Mouse (Mus musculus): ENCODE results near the gene Tacc3. TPM values are rescaled to one million over a fixed set of nuclear protein-coding genes. Genes with fewer than 3 reads are reported as not detected.

Tacc3 gene
- polyA plus RNA-seq (2014; fragmentation: Nextera tagmentation; extraction: Ambion mirVana) = 127 and 153 TPM in 2 replicates

DNA sequence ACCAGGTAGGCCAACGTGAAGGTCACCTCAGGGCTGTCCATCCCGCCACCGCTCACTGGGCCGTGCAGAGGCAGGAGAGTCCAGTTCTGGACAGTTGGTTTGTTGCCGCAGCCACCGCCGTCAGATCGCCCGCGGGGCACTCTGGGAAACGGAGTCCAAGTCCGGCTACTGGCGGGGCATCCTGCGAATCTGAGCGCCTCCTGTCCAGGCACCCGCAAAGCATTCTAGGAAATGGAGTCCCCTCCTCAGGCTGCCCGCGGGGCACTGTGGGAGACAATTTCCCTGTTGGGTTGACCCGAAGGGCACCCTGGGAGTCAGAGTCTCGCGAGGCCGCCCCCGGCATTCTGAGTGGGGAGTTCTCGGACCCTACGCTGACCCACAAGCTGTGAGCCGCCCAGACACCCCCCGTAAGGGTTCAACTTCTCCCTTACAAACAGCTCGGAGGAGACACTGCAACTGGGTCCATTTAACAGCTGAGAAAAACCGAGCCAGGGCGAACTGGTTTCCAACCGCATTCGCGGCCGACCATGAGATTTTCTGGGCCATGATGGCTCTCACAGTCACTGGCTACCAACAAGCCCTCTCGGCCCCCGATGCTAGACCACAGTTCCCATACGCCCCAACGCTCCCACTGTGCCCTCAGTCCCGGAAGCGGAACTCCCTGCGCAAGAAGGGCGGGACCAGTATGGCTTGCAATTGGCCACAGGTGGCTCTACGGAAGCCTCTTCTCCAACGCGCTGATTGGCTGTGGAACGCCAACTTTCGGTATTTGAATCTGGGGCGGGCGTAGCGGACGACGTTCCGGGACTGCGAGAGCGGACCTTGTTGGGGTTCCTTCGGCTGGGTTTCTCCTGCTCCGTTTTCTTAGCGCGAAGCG, at the start of gene Tacc3, which contains the start of gene Tmem129:
Gene Tacc3, plus strand, starts transcription at position 342 of the 877 bp plus-strand sequence.
Gene Tmem129, minus strand, starts transcription at position 630 of the 877 bp plus-strand sequence.
- Histone ChIP-seq H3K4me1 (ENCODE audit: control insufficient read depth, insufficient read depth, low read length) (peaks cover 14% of the 10 kb centered on the region), H3K36me3 (ENCODE audit: control insufficient read depth, insufficient read depth, low read length) (peaks cover 50% of the 10 kb centered on the region), H3K27me3 (replicated peaks; ENCODE audit: control insufficient read depth, insufficient read depth, low read length) (no peaks in the 10 kb centered on the region), H3K4me2 (ENCODE audit: low read depth, low read length) (peak within 1 kb of the TSS; percentile 87), H3K9me3 (ENCODE audit: control insufficient read depth, low read length) (no peaks in the 10 kb centered on the region), H3K4me3 (ENCODE audit: low read depth, low read length) (peak within 1 kb of the TSS; percentile 77), H3K27ac (replicated peaks; ENCODE audit: low read depth, low read length) (peak within 1 kb of the TSS; percentile 97), H3K9ac (ENCODE audit: low read depth, low read length) (peak within 1 kb of the TSS; percentile 79)
- ATAC-seq (ENCODE audit: low read depth) (peak; percentile 98), DNase-seq (ENCODE audit: low spot score) (peak; percentile 100)
- WGBS = under 1% methylated on average over 53 of the region's 60 CpGs

DNA sequence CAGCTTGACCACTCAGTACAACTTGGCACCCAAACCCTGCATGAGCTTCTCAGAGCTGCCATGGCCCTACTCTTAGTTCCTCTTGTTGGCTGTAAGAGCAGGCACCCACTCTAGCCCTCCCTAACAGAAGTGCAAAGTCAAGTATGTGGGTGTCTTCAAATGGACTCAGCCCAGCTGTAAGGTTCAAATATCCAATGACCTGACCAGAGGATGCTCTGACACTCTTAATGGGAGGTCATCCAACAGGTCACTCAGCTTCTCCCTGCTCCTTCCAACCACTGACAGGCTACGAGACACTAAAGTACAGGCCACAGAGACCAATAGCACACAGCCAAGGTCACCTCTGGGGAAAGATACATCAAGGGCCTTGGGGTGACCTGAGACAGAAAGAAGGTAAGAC, 48.7 kb upstream of the Tacc3 start:
- Histone ChIP-seq H3K9me3 (ENCODE audit: control insufficient read depth, low read length) (no peaks in the 10 kb centered on the region), H3K9ac (ENCODE audit: low read depth, low read length) (no peak overlapping the region), H3K4me3 (ENCODE audit: low read depth, low read length) (no peak overlapping the region), H3K4me2 (ENCODE audit: low read depth, low read length) (no peak overlapping the region), H3K27me3 (replicated peaks; ENCODE audit: control insufficient read depth, insufficient read depth, low read length) (no peaks in the 10 kb centered on the region), H3K36me3 (ENCODE audit: control insufficient read depth, insufficient read depth, low read length) (peaks cover 82% of the 10 kb centered on the region), H3K27ac (replicated peaks; ENCODE audit: low read depth, low read length) (no peak overlapping the region), H3K4me1 (ENCODE audit: control insufficient read depth, insufficient read depth, low read length) (no peaks in the 10 kb centered on the region)
- DNase-seq (ENCODE audit: low spot score) (no peak), ATAC-seq (ENCODE audit: low read depth) (no peak)
- 82% methylated on average over 1 of the region's 1 CpGs for WGBS

DNA sequence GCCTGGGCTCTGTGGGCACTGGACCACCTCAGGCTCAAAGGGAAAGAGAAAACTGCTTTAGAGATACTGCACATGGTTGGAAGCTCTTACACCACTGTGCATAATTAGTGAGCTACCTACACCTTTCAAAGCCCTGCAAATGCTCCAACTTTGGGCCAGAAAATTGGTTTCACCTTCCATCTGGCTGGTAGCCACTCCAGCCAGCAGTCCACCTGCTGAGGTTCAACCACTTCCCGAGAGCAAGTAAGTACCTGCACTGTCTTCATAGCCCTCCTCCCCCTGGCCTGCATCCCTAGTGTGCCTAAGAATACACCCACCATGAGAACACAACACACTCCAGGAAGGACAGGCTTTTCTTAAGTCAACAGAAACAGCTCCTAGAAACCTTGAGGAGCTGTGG, 46.1 kb upstream of the Tacc3 start:
- WGBS = 93% methylated on average over 1 of the region's 1 CpGs
- no peak overlapping the region for H3K9ac ChIP-seq (ENCODE audit: low read depth, low read length)
- H3K4me3 ChIP-seq (ENCODE audit: low read depth, low read length) = no peak overlapping the region
- H3K36me3 ChIP-seq (ENCODE audit: control insufficient read depth, insufficient read depth, low read length) = peaks cover 71% of the 10 kb centered on the region
- no peaks in the 10 kb centered on the region for H3K9me3 ChIP-seq (ENCODE audit: control insufficient read depth, low read length)
- no peak for DNase-seq (ENCODE audit: low spot score)
- no peaks in the 10 kb centered on the region for H3K27me3 ChIP-seq (replicated peaks; ENCODE audit: control insufficient read depth, insufficient read depth, low read length)
- H3K4me1 ChIP-seq (ENCODE audit: control insufficient read depth, insufficient read depth, low read length) = no peaks in the 10 kb centered on the region
- H3K4me2 ChIP-seq (ENCODE audit: low read depth, low read length) = no peak overlapping the region
- no peak overlapping the region for H3K27ac ChIP-seq (replicated peaks; ENCODE audit: low read depth, low read length)
- ATAC-seq (ENCODE audit: low read depth) = no peak

DNA sequence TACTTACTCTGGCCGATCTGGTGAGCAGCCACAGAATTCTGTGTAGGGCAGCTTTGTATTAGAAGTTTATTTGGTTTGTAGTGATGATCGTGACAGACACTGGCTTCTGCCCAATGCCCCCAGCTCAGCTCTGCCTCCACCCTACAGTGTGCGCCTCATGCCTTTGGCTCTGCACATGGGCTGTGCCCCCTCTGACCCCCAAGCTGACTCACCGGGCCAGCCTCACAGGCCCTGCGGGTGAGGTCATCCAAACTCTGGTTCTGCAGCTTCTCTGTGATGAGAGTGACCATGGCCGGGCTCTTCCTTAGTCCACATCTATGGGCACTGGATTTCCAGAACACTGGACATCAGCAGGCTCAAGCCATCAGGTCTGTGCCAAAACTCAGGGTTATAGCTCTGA, 43.5 kb upstream of the Tacc3 start:
- H3K9me3 ChIP-seq (ENCODE audit: control insufficient read depth, low read length) = no peaks in the 10 kb centered on the region
- peaks cover 47% of the 10 kb centered on the region for H3K36me3 ChIP-seq (ENCODE audit: control insufficient read depth, insufficient read depth, low read length)
- no peak overlapping the region for H3K9ac ChIP-seq (ENCODE audit: low read depth, low read length)
- no peaks in the 10 kb centered on the region for H3K27me3 ChIP-seq (replicated peaks; ENCODE audit: control insufficient read depth, insufficient read depth, low read length)
- H3K27ac ChIP-seq (replicated peaks; ENCODE audit: low read depth, low read length) = no peak overlapping the region
- no peak overlapping the region for H3K4me2 ChIP-seq (ENCODE audit: low read depth, low read length)
- ATAC-seq (ENCODE audit: low read depth) (no peak), DNase-seq (ENCODE audit: low spot score) (no peak)
- no peaks in the 10 kb centered on the region for H3K4me1 ChIP-seq (ENCODE audit: control insufficient read depth, insufficient read depth, low read length)
- no peak overlapping the region for H3K4me3 ChIP-seq (ENCODE audit: low read depth, low read length)
- 87% methylated on average over 6 of the region's 6 CpGs for WGBS

DNA sequence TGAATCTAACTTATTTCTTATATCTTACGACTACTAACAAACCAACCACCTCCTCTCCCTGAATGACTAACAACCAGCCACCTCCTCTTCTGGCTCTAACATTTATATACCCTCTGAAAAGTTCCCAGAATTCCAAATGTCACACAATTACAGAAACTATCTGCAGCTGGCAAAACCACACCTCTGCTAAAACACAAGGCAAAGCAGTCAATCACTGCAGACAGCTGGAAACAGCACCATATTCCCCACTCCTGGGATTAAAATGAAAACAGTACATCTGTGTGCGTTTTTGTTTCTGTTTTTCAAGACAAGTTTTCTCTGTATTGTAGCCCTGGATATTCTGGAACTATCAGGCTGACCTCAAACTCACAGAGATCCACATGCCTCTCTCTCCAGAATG, 35.3 kb upstream of the Tacc3 start:
- H3K4me2 ChIP-seq (ENCODE audit: low read depth, low read length) = no peak overlapping the region
- 0 out of 2 replicates have a peak, but pooled peaks cover 4% of the 10 kb centered on the region for H3K36me3 ChIP-seq (ENCODE audit: control insufficient read depth, insufficient read depth, low read length)
- 77% methylated on average over 2 of the region's 2 CpGs for WGBS

DNA sequence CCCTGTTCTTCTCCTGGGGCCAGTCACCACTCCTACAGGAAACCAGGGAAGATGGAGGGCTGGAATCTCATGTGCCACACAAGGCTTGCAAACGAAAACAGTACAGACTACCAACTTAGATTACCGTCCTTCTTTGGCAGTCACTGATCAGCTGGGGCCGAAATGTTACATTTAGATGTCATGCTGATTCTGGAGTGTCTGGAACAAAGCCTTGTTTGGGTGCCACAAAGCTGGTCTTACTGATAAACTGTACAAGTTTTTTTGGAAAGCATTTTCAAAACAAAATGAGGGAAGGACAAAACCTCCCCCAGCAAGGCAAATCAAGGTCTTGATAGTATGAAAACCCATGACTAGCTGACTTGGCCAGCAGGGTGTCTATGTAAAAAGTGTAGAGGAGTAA, 34.2 kb upstream of the Tacc3 start:
- no peak for ATAC-seq (ENCODE audit: low read depth)
- H3K4me3 ChIP-seq (ENCODE audit: low read depth, low read length) = no peak overlapping the region
- 69% methylated on average over 3 of the region's 3 CpGs for WGBS

More for the DNA sequence above, 35.3 kb upstream of the Tacc3 start:
- Histone ChIP-seq H3K4me3 (ENCODE audit: low read depth, low read length) (no peak overlapping the region), H3K9ac (ENCODE audit: low read depth, low read length) (no peak overlapping the region), H3K4me1 (ENCODE audit: control insufficient read depth, insufficient read depth, low read length) (peaks cover under 1% of the 10 kb centered on the region; the same call in 1 of the 2 replicates), H3K9me3 (ENCODE audit: control insufficient read depth, low read length) (no peaks in the 10 kb centered on the region), H3K27ac (replicated peaks; ENCODE audit: low read depth, low read length) (no peak overlapping the region), H3K27me3 (replicated peaks; ENCODE audit: control insufficient read depth, insufficient read depth, low read length) (no peaks in the 10 kb centered on the region)
- DNase-seq (ENCODE audit: low spot score) = no peak
- ATAC-seq (ENCODE audit: low read depth) = no peak

DNA sequence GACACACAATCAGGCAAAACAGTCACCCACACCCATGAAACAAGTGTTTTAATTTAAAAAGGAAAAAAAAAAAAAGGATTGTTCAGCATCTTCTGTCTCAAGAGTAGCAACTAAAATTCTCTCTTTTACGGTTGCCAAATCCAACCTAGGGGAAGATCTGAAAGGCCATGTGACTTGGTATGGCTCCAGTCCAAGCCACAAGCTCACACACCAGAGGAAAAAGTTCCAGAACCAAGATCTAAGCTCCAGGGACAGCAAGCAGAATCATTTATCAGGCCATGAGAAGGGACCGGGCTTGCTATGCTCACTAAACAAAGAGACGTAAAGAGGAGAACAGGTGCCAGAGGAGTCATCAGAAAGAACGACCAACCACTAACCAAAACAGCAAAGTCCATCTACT, 30.0 kb upstream of the Tacc3 start:
- Histone ChIP-seq H3K4me3 (ENCODE audit: low read depth, low read length) (peak overlapping the region; percentile 83), H3K9ac (ENCODE audit: low read depth, low read length) (peak overlapping the region; percentile 88), H3K4me2 (ENCODE audit: low read depth, low read length) (peak overlapping the region; percentile 84), H3K27ac (replicated peaks; ENCODE audit: low read depth, low read length) (no peak overlapping the region), H3K27me3 (replicated peaks; ENCODE audit: control insufficient read depth, insufficient read depth, low read length) (no peaks in the 10 kb centered on the region), H3K4me1 (ENCODE audit: control insufficient read depth, insufficient read depth, low read length) (peaks cover 16% of the 10 kb centered on the region), H3K36me3 (ENCODE audit: control insufficient read depth, insufficient read depth, low read length) (0 out of 2 replicates have a peak, but pooled peaks cover under 1% of the 10 kb centered on the region), H3K9me3 (ENCODE audit: control insufficient read depth, low read length) (no peaks in the 10 kb centered on the region)
- ATAC-seq (ENCODE audit: low read depth) (no peak), DNase-seq (ENCODE audit: low spot score) (peak; percentile 21)
- WGBS = 28% methylated on average over 4 of the region's 4 CpGs

More for the DNA sequence above, 34.2 kb upstream of the Tacc3 start:
- H3K27me3 ChIP-seq (replicated peaks; ENCODE audit: control insufficient read depth, insufficient read depth, low read length) = no peaks in the 10 kb centered on the region
- no peak overlapping the region for H3K4me2 ChIP-seq (ENCODE audit: low read depth, low read length)
- DNase-seq (ENCODE audit: low spot score) = no peak
- no peak overlapping the region for H3K27ac ChIP-seq (replicated peaks; ENCODE audit: low read depth, low read length)
- no peak overlapping the region for H3K9ac ChIP-seq (ENCODE audit: low read depth, low read length)
- peaks cover 7% of the 10 kb centered on the region; the same call in 1 of the 2 replicates for H3K4me1 ChIP-seq (ENCODE audit: control insufficient read depth, insufficient read depth, low read length)
- H3K9me3 ChIP-seq (ENCODE audit: control insufficient read depth, low read length) = no peaks in the 10 kb centered on the region
- H3K36me3 ChIP-seq (ENCODE audit: control insufficient read depth, insufficient read depth, low read length) = 0 out of 2 replicates have a peak, but pooled peaks cover 4% of the 10 kb centered on the region

DNA sequence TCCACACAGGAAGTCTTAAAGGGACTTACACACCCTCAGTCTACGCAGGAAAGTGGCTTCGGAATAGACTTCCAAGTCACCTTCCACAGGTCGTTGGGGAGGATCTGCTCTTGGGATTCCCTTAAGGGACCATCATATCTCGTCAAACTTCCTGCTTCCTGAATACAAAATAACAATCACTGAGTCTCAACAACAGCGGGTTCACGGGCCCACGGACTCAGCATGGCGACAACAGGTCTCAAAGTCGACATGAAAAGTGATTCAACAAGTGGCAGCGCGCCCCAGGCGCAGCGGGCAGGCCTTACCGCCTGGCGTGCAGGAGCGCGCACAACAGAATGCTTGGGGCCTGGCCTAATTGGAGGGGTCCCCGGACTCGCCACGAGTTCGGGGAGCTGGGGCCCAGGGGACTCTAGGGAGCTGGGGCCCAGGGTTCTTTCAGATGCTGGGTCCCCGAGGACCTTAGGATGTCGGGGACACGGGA, 29.1 kb upstream of the Tacc3 start:
- Histone ChIP-seq H3K4me3 (ENCODE audit: low read depth, low read length) (peak overlapping the region; percentile 83), H3K9me3 (ENCODE audit: control insufficient read depth, low read length) (no peaks in the 10 kb centered on the region), H3K36me3 (ENCODE audit: control insufficient read depth, insufficient read depth, low read length) (no peaks in the 10 kb centered on the region), H3K9ac (ENCODE audit: low read depth, low read length) (peak overlapping the region; percentile 88), H3K27ac (replicated peaks; ENCODE audit: low read depth, low read length) (peak overlapping the region; percentile 93), H3K4me1 (ENCODE audit: control insufficient read depth, insufficient read depth, low read length) (peaks cover 16% of the 10 kb centered on the region), H3K4me2 (ENCODE audit: low read depth, low read length) (peak overlapping the region; percentile 84), H3K27me3 (replicated peaks; ENCODE audit: control insufficient read depth, insufficient read depth, low read length) (no peaks in the 10 kb centered on the region)
- ATAC-seq (ENCODE audit: low read depth) = peak; percentile 32
- WGBS = under 1% methylated on average over 23 of the region's 24 CpGs
- DNase-seq (ENCODE audit: low spot score) = peak; percentile 55
